Mouse (Mus musculus): ENCODE measurements at regions not wholly inside any gene's neighbourhood (a gene's known extent, or its start where the extent isn't known, plus 50 kb on each side); places are given as distances from the start of the nearest gene placed in this dataset.
A peak's percentile ranks its signal among the peaks of the same experiment; 100 is the strongest.

DNA sequence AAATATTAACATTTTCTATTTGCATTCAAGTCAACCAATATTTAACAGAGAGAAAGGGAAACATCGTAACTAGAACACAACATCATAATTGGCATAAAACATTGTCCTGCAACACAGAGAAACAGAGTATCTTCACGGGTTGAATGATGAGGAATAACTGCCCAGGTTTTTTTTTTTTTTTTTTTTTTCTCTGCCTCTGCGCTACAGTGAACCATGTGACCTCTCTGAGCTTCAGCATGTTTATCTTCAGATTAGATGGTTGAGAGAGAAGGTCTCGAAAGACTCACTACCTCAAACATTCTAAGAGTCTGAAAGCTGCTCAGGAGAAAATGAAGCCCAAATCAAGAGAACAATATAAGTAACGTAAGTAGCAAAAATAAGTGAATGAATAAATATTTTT lies 196.4 kb upstream of the Zpld1 start:
- 44% methylated on average over 5 of the region's 5 CpGs for WGBS
- TF ChIP-seq CTCF (IDR thresholded peaks at IDR 0.05; ENCODE audit: low read depth, low read length) (no peak), POLR2A (IDR thresholded peaks at IDR 0.05; ENCODE audit: extremely low read depth, insufficient read depth, low read length) (no peak)

DNA sequence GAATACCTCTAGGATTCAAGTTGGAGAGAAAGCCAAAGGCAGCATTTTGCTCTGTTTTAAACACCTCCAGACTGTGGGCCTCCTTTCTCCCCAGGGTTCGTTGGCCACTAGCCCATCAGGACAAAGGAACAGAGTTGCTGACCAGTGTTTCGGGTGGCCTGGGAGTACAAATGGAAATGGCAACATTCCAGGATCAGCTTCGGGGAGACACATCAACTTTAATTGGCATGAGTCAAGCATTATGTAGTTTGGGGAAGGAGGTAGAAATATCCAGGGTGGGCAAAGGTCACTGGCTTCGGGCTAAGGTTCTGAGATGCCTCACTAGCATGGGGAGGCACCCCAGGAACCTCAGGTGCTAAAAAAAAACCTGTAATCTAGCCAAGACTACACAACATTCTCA lies 194.3 kb upstream of the Zpld1 start:
- no peaks in the 10 kb centered on the region for H3K4me1 ChIP-seq (ENCODE audit: control insufficient read depth, insufficient read depth, low read length)
- WGBS = 72% methylated on average over 4 of the region's 4 CpGs
- H3K36me3 ChIP-seq (ENCODE audit: control insufficient read depth, insufficient read depth, low read length) = no peaks in the 10 kb centered on the region
- H3K79me2 ChIP-seq (ENCODE audit: control insufficient read depth, insufficient read depth, low read length) = no peaks in the 10 kb centered on the region
- H3K27ac ChIP-seq (replicated peaks; ENCODE audit: insufficient read depth, low read depth, low read length) = no peak overlapping the region
- no peaks in the 10 kb centered on the region for H3K27me3 ChIP-seq (ENCODE audit: control insufficient read depth, insufficient read depth, low read length)
- no peak overlapping the region for H3K4me3 ChIP-seq (ENCODE audit: insufficient read depth, low read depth, low read length)
- DNase-seq (ENCODE audit: extremely low read depth, low read depth, low spot score) = no peak
- H3K9ac ChIP-seq (ENCODE audit: low read depth, low read length) = no peak overlapping the region
- TF ChIP-seq POLR2A (IDR thresholded peaks at IDR 0.05; ENCODE audit: extremely low read depth, insufficient read depth, low read length) = no peak
- no peak for TF ChIP-seq CTCF (IDR thresholded peaks at IDR 0.05; ENCODE audit: low read depth, low read length)

More for the DNA sequence above, 196.4 kb upstream of the Zpld1 start:
- H3K27me3 ChIP-seq (ENCODE audit: control insufficient read depth, insufficient read depth, low read length) = no peaks in the 10 kb centered on the region
- H3K79me2 ChIP-seq (ENCODE audit: control insufficient read depth, insufficient read depth, low read length) = no peaks in the 10 kb centered on the region
- H3K4me1 ChIP-seq (ENCODE audit: control insufficient read depth, insufficient read depth, low read length) = no peaks in the 10 kb centered on the region
- H3K4me3 ChIP-seq (ENCODE audit: insufficient read depth, low read depth, low read length) = no peak overlapping the region
- no peak for DNase-seq (ENCODE audit: extremely low read depth, low read depth, low spot score)
- H3K27ac ChIP-seq (replicated peaks; ENCODE audit: insufficient read depth, low read depth, low read length) = no peak overlapping the region
- H3K36me3 ChIP-seq (ENCODE audit: control insufficient read depth, insufficient read depth, low read length) = no peaks in the 10 kb centered on the region
- no peak overlapping the region for H3K9ac ChIP-seq (ENCODE audit: low read depth, low read length)

DNA sequence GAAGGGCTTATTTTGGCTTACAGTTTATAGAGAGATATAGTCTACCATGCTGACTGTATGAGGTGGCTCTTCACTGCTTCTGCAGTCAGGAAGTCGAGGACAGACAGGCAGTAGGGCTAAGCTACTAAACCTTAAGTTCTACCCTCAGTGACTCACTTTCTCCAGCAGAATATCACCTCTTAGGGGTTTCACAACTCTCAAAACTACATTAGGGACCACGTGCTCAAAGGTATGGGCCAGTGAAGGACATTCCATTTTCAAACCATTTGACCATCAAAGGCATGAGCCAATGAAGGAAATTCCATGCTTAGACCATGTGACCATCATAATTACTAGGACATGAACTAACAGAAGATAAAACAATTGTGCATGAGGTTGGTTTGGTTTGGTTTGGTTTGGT lies 186.6 kb upstream of the Zpld1 start:
- no peak for DNase-seq (ENCODE audit: extremely low read depth, low read depth, low spot score)
- H3K4me1 ChIP-seq (ENCODE audit: control insufficient read depth, insufficient read depth, low read length) = no peaks in the 10 kb centered on the region
- H3K27ac ChIP-seq (replicated peaks; ENCODE audit: insufficient read depth, low read depth, low read length) = no peak overlapping the region
- H3K79me2 ChIP-seq (ENCODE audit: control insufficient read depth, insufficient read depth, low read length) = no peaks in the 10 kb centered on the region
- H3K4me3 ChIP-seq (ENCODE audit: insufficient read depth, low read depth, low read length) = no peak overlapping the region
- H3K27me3 ChIP-seq (ENCODE audit: control insufficient read depth, insufficient read depth, low read length) = no peaks in the 10 kb centered on the region
- TF ChIP-seq POLR2A (IDR thresholded peaks at IDR 0.05; ENCODE audit: extremely low read depth, insufficient read depth, low read length) (no peak), CTCF (IDR thresholded peaks at IDR 0.05; ENCODE audit: low read depth, low read length) (no peak)
- no peaks in the 10 kb centered on the region for H3K36me3 ChIP-seq (ENCODE audit: control insufficient read depth, insufficient read depth, low read length)
- WGBS = 72% methylated on average over 2 of the region's 2 CpGs
- no peak overlapping the region for H3K9ac ChIP-seq (ENCODE audit: low read depth, low read length)

DNA sequence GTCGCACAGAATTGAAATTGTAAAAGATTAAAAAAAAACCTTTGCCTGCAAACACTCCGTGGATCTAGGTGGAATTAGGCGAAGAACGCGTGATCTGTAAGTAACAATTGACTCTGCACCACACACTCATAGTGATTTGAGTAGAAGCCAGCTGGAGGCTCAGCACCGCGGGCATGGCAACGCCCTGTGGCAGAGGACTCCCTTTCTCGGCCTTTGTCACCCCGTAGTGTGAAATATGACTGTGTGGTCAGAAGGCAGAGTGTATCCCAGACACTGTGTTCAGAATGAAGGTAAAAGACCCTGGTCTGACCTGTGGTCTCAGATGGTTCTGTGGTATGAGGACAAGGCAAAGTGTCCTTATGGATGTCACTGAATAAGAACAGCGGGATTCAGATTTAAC lies 183.0 kb upstream of the Zpld1 start:
- TF ChIP-seq CTCF (IDR thresholded peaks at IDR 0.05; ENCODE audit: low read depth, low read length) = no peak
- no peak for TF ChIP-seq POLR2A (IDR thresholded peaks at IDR 0.05; ENCODE audit: extremely low read depth, insufficient read depth, low read length)
- Histone ChIP-seq H3K79me2 (ENCODE audit: control insufficient read depth, insufficient read depth, low read length) (no peaks in the 10 kb centered on the region), H3K4me1 (ENCODE audit: control insufficient read depth, insufficient read depth, low read length) (no peaks in the 10 kb centered on the region), H3K27me3 (ENCODE audit: control insufficient read depth, insufficient read depth, low read length) (no peaks in the 10 kb centered on the region), H3K9ac (ENCODE audit: low read depth, low read length) (no peak overlapping the region), H3K36me3 (ENCODE audit: control insufficient read depth, insufficient read depth, low read length) (no peaks in the 10 kb centered on the region), H3K27ac (replicated peaks; ENCODE audit: insufficient read depth, low read depth, low read length) (no peak overlapping the region), H3K4me3 (ENCODE audit: insufficient read depth, low read depth, low read length) (no peak overlapping the region)
- 86% methylated on average over 11 of the region's 11 CpGs for WGBS
- DNase-seq (ENCODE audit: extremely low read depth, low read depth, low spot score) = no peak

DNA sequence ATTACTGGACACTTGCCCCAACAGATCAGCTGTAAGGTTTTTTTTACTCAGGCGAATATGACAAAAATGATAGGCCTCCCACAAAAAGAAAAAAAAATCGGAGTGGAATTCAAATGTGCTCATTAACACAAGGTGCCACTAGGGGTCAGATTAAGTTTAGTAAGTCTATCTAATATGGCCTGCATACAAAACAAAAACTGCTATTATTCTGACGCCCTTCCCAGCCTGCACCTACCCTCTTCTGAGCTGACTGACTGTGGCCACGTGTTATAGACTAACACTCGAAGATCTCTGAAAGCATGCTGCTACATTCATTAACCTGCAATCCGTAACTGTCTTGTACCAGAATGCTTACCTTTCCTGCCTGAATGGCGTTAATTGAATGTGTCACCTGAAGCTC lies 182.5 kb upstream of the Zpld1 start:
- H3K27ac ChIP-seq (replicated peaks; ENCODE audit: insufficient read depth, low read depth, low read length) = no peak overlapping the region
- WGBS = 56% methylated on average over 7 of the region's 7 CpGs
- H3K4me1 ChIP-seq (ENCODE audit: control insufficient read depth, insufficient read depth, low read length) = no peaks in the 10 kb centered on the region
- TF ChIP-seq POLR2A (IDR thresholded peaks at IDR 0.05; ENCODE audit: extremely low read depth, insufficient read depth, low read length) = no peak
- peak; percentile 19; the same call in 1 of the 2 replicates for TF ChIP-seq CTCF (IDR thresholded peaks at IDR 0.05; ENCODE audit: low read depth, low read length)
- H3K9ac ChIP-seq (ENCODE audit: low read depth, low read length) = no peak overlapping the region
- no peaks in the 10 kb centered on the region for H3K36me3 ChIP-seq (ENCODE audit: control insufficient read depth, insufficient read depth, low read length)
- no peaks in the 10 kb centered on the region for H3K27me3 ChIP-seq (ENCODE audit: control insufficient read depth, insufficient read depth, low read length)
- no peaks in the 10 kb centered on the region for H3K79me2 ChIP-seq (ENCODE audit: control insufficient read depth, insufficient read depth, low read length)
- no peak overlapping the region for H3K4me3 ChIP-seq (ENCODE audit: insufficient read depth, low read depth, low read length)
- DNase-seq (ENCODE audit: extremely low read depth, low read depth, low spot score) = peak; percentile 17

DNA sequence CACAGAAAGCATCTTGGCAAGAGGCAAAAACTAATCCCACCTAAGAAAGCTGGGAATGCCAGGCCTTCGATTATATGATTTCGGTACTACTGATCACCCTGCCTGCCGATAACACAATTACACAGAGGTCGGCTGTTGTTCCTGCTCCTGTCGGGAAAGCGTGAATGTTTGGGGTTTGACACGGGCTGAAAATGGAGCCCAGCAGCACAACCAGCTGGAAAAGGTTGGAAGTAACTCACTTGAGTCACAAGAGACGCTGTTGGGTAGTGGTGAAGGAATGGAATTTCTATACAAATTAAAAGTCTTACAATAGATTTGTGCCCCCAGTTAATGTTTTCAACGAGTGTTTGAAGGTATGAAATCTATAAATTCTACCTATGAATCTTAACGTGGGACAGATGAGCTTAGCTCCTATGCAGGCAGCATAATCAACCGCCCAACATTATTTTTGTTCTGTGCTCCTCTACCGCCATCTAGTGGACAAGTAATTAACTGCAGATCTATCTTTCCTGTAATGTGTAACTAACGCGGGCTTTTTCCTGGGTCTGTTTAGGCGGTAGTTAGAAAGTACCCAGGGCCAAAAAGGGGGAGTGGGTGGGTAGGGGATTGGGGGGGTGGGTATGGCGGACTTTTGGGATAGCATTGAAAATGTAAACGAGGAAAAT lies 178.9 kb upstream of the Zpld1 start:
- WGBS = 30% methylated on average over 17 of the region's 17 CpGs
- H3K27me3 ChIP-seq (ENCODE audit: control insufficient read depth, insufficient read depth, low read length) = no peaks in the 10 kb centered on the region
- H3K9ac ChIP-seq (ENCODE audit: low read depth, low read length) = no peak overlapping the region
- no peak overlapping the region for H3K4me3 ChIP-seq (ENCODE audit: insufficient read depth, low read depth, low read length)
- DNase-seq (ENCODE audit: extremely low read depth, low read depth, low spot score) = peak; percentile 37
- TF ChIP-seq CTCF (IDR thresholded peaks at IDR 0.05; ENCODE audit: low read depth, low read length) (no peak), POLR2A (IDR thresholded peaks at IDR 0.05; ENCODE audit: extremely low read depth, insufficient read depth, low read length) (no peak)
- H3K27ac ChIP-seq (replicated peaks; ENCODE audit: insufficient read depth, low read depth, low read length) = no peak overlapping the region
- H3K79me2 ChIP-seq (ENCODE audit: control insufficient read depth, insufficient read depth, low read length) = no peaks in the 10 kb centered on the region
- H3K4me1 ChIP-seq (ENCODE audit: control insufficient read depth, insufficient read depth, low read length) = no peaks in the 10 kb centered on the region
- H3K36me3 ChIP-seq (ENCODE audit: control insufficient read depth, insufficient read depth, low read length) = no peaks in the 10 kb centered on the region
